Mouse (Mus musculus): ENCODE data around the gene Csrp1. TPM values are rescaled to one million over a fixed set of nuclear protein-coding genes. Genes with fewer than 3 reads are reported as not detected.
A peak's percentile ranks its signal among the peaks of the same experiment; 100 is the strongest.

Gene Csrp1
- total RNA-seq, 2 experiments from 2014 or later, result 150 to 168 TPM

- no peak for DNase-seq (ENCODE audit: low spot score in 2 of 2)
These were observed 10.0 kb downstream of the Csrp1 start for GRCm38 (mm10) chr1:135729821-135730220.

GRCm38 (mm10) chr1:135730296-135730695 is 10.4 kb downstream of the Csrp1 start:
- DNase-seq (ENCODE audit: low spot score in 2 of 2), result no peak

GRCm38 (mm10) chr1:135731393-135731792 is 11.5 kb downstream of the Csrp1 start:
- DNase-seq (ENCODE audit: low spot score in 2 of 2), result no peak

GRCm38 (mm10) chr1:135731897-135732684 is 12.2 kb downstream of the Csrp1 start:
- DNase-seq (ENCODE audit: low spot score in 2 of 2), result no peak

GRCm38 (mm10) chr1:135734225-135734937 is 14.5 kb downstream of the Csrp1 start:
- DNase-seq (ENCODE audit: low spot score in 2 of 2), result peak; percentile 50 to 79

- no peak for DNase-seq (ENCODE audit: low spot score in 2 of 2)
These were observed 15.6 kb downstream of the Csrp1 start for GRCm38 (mm10) chr1:135735460-135735859.

- no peak for DNase-seq (ENCODE audit: low spot score in 2 of 2)
These were observed 25.1 kb downstream of the Csrp1 start for GRCm38 (mm10) chr1:135744987-135745386.

GRCm38 (mm10) chr1:135746248-135746647 is 26.4 kb downstream of the Csrp1 start:
- no peak for DNase-seq (ENCODE audit: low spot score in 2 of 2)

GRCm38 (mm10) chr1:135752737-135753348 is 33.0 kb downstream of the Csrp1 start:
- peak; percentile 86 to 94 for DNase-seq (ENCODE audit: low spot score in 2 of 2)

- DNase-seq (ENCODE audit: low spot score in 2 of 2), result no peak
These were observed 35.4 kb downstream of the Csrp1 start for GRCm38 (mm10) chr1:135755287-135755686.

- no peak for DNase-seq (ENCODE audit: low spot score in 2 of 2)
These were observed 36.1 kb downstream of the Csrp1 start for GRCm38 (mm10) chr1:135755913-135756312.

GRCm38 (mm10) chr1:135757287-135757686 is 37.4 kb downstream of the Csrp1 start:
- DNase-seq (ENCODE audit: low spot score in 2 of 2), result no peak

GRCm38 (mm10) chr1:135759685-135760084 is 39.8 kb downstream of the Csrp1 start:
- DNase-seq (ENCODE audit: low spot score in 2 of 2), result no peak

- no peak for DNase-seq (ENCODE audit: low spot score in 2 of 2)
These were observed 40.4 kb downstream of the Csrp1 start for GRCm38 (mm10) chr1:135760216-135760615.

- DNase-seq (ENCODE audit: low spot score in 2 of 2), result no peak
These were observed 41.9 kb downstream of the Csrp1 start for GRCm38 (mm10) chr1:135761728-135762127.

GRCm38 (mm10) chr1:135763503-135764205 is 43.8 kb downstream of the Csrp1 start:
- no peak for DNase-seq (ENCODE audit: low spot score in 2 of 2)

GRCm38 (mm10) chr1:135764206-135764528 is 44.3 kb downstream of the Csrp1 start:
- DNase-seq (ENCODE audit: low spot score in 2 of 2), result no peak

GRCm38 (mm10) chr1:135765645-135766591 is 46.1 kb downstream of the Csrp1 start, which contains the start of gene Phlda3:
TSS of gene Phlda3 (plus strand) at chr1:135766119.
- peak; percentile 41 to 46 for DNase-seq (ENCODE audit: low spot score in 2 of 2)

GRCm38 (mm10) chr1:135766592-135767306 is 46.9 kb downstream of the Csrp1 start:
- no peak for DNase-seq (ENCODE audit: low spot score in 2 of 2)

Data from layer of hippocampus, postnatal 14 days (tissue).